Mouse (Mus musculus): ENCODE data around the gene Lhfpl4.

Gene Lhfpl4

GRCm38 (mm10) chr6:113168316-113168975, 26.7 kb downstream of the Lhfpl4 start:
- no peak for DNase-seq

- peak; percentile 34 for DNase-seq
Measured at GRCm38 (mm10) chr6:113166661-113167251, 28.4 kb downstream of the Lhfpl4 start.

- no peak for DNase-seq
Measured at GRCm38 (mm10) chr6:113163513-113163912, 31.7 kb downstream of the Lhfpl4 start.

- no peak for DNase-seq
Measured at GRCm38 (mm10) chr6:113161982-113162381, 33.2 kb downstream of the Lhfpl4 start.

GRCm38 (mm10) chr6:113160106-113160505, 35.1 kb downstream of the Lhfpl4 start:
- no peak for DNase-seq

- DNase-seq = no peak
Measured at GRCm38 (mm10) chr6:113156064-113156463, 39.1 kb downstream of the Lhfpl4 start.

GRCm38 (mm10) chr6:113154886-113155285, 40.3 kb downstream of the Lhfpl4 start:
- no peak for DNase-seq

GRCm38 (mm10) chr6:113154071-113154470, 41.1 kb downstream of the Lhfpl4 start:
- DNase-seq = no peak

- no peak for DNase-seq
Measured at GRCm38 (mm10) chr6:113145249-113145648, 49.9 kb downstream of the Lhfpl4 start.

GRCm38 (mm10) chr6:113144764-113145163, 50.4 kb downstream of the Lhfpl4 start:
- DNase-seq = no peak

GRCm38 (mm10) chr6:113141389-113142094, 53.6 kb downstream of the Lhfpl4 start:
- DNase-seq = no peak

- no peak for DNase-seq
Measured at GRCm38 (mm10) chr6:113133360-113133759, 61.8 kb downstream of the Lhfpl4 start.

- no peak for DNase-seq
Measured at GRCm38 (mm10) chr6:113120806-113121205, 74.4 kb downstream of the Lhfpl4 start.

All from retina, postnatal 1 day (tissue).